Mouse (Mus musculus): Measurements from ENCODE around the gene Rcc2. TPM values are rescaled to one million over a fixed set of nuclear protein-coding genes. Genes with fewer than 3 reads are reported as not detected.

Rcc2 gene
- polyA plus RNA-seq, 1 experiment from 2014 or later, result 76.3 TPM

DNA sequence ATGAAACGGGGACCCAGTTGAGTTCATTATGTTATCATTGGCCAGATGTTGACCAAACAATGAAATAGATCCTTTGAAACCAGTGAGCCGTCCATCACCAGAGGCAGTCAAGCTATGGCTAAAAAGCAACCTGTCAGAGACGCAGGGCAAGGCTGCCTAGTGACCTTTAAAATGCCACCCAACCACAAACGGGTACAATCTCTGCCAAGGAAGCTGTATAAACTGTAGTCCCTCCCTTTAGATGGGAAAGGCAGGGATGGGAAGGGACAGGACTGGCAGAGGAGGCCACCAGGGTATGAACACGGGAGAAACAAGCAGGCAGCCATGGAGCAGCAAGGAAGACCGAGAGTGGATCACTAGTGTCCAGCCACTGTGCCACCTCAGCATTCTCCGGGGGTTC, 35.3 kb upstream of the Rcc2 start:
- Histone ChIP-seq H3K4me3 (ENCODE audit: low read depth, low read length) (no peak overlapping the region), H3K4me2 (ENCODE audit: low read depth) (no peak overlapping the region), H3K4me1 (ENCODE audit: control insufficient read depth, insufficient read depth, low read length) (peaks cover 7% of the 10 kb centered on the region), H3K27ac (ENCODE audit: low read depth, low read length) (no peak overlapping the region), H3K9ac (ENCODE audit: low read length) (no peak overlapping the region), H3K27me3 (ENCODE audit: control insufficient read depth, insufficient read depth, low read length) (no peaks in the 10 kb centered on the region), H3K36me3 (ENCODE audit: control insufficient read depth, insufficient read depth, low read length) (no peaks in the 10 kb centered on the region), H3K9me3 (ENCODE audit: control insufficient read depth, low read length) (no peaks in the 10 kb centered on the region)
- ATAC-seq (ENCODE audit: insufficient read depth, low FRiP score, low TSS enrichment) (no peak), DNase-seq (ENCODE audit: low spot score) (no peak)
- 73% methylated on average over 7 of the region's 7 CpGs for WGBS

GRCm38 (mm10) chr4:140665760-140666159, 34.6 kb upstream of the Rcc2 start, which contains the start of gene Arhgef10l:
Gene Arhgef10l (minus strand): TSS chr4:140666012.
- H3K4me1 ChIP-seq (ENCODE audit: control insufficient read depth, insufficient read depth, low read length), result peaks cover 7% of the 10 kb centered on the region

GRCm38 (mm10) chr4:140667802-140668201, 32.5 kb upstream of the Rcc2 start:
- no peak overlapping the region for H3K27ac ChIP-seq (ENCODE audit: low read depth, low read length)
- H3K9me3 ChIP-seq (ENCODE audit: control insufficient read depth, low read length), result no peaks in the 10 kb centered on the region
- no peaks in the 10 kb centered on the region for H3K27me3 ChIP-seq (ENCODE audit: control insufficient read depth, insufficient read depth, low read length)
- 88% methylated on average over 8 of the region's 8 CpGs for WGBS
- no peak overlapping the region for H3K9ac ChIP-seq (ENCODE audit: low read length)
- no peaks in the 10 kb centered on the region for H3K36me3 ChIP-seq (ENCODE audit: control insufficient read depth, insufficient read depth, low read length)
- H3K4me3 ChIP-seq (ENCODE audit: low read depth, low read length), result no peak overlapping the region
- peaks cover 3% of the 10 kb centered on the region; the same call in 1 of the 2 replicates for H3K4me1 ChIP-seq (ENCODE audit: control insufficient read depth, insufficient read depth, low read length)
- H3K4me2 ChIP-seq (ENCODE audit: low read depth), result no peak overlapping the region
- no peak for ATAC-seq (ENCODE audit: insufficient read depth, low FRiP score, low TSS enrichment)
- no peak for DNase-seq (ENCODE audit: low spot score)

More at GRCm38 (mm10) chr4:140665760-140666159, 34.6 kb upstream of the Rcc2 start, which contains the start of gene Arhgef10l:
- H3K27ac ChIP-seq (ENCODE audit: low read depth, low read length), result no peak within 1 kb of the TSS
- DNase-seq (ENCODE audit: low spot score), result no peak
- whole genome bisulfite sequencing, result 70% methylated on average over 11 of the region's 11 CpGs
- H3K4me3 ChIP-seq (ENCODE audit: low read depth, low read length), result no peak within 1 kb of the TSS
- H3K9ac ChIP-seq (ENCODE audit: low read length), result no peak within 1 kb of the TSS
- H3K36me3 ChIP-seq (ENCODE audit: control insufficient read depth, insufficient read depth, low read length), result no peaks in the 10 kb centered on the region
- no peaks in the 10 kb centered on the region for H3K9me3 ChIP-seq (ENCODE audit: control insufficient read depth, low read length)
- no peak within 1 kb of the TSS for H3K4me2 ChIP-seq (ENCODE audit: low read depth)
- H3K27me3 ChIP-seq (ENCODE audit: control insufficient read depth, insufficient read depth, low read length), result no peaks in the 10 kb centered on the region
- ATAC-seq (ENCODE audit: insufficient read depth, low FRiP score, low TSS enrichment), result no peak

GRCm38 (mm10) chr4:140673527-140674264, 26.6 kb upstream of the Rcc2 start:
- Histone ChIP-seq H3K27ac (ENCODE audit: low read depth, low read length) (no peak overlapping the region), H3K4me3 (ENCODE audit: low read depth, low read length) (no peak overlapping the region), H3K4me1 (ENCODE audit: control insufficient read depth, insufficient read depth, low read length) (0 out of 2 replicates have a peak, but pooled peaks cover 3% of the 10 kb centered on the region), H3K4me2 (ENCODE audit: low read depth) (no peak overlapping the region), H3K36me3 (ENCODE audit: control insufficient read depth, insufficient read depth, low read length) (no peaks in the 10 kb centered on the region), H3K27me3 (ENCODE audit: control insufficient read depth, insufficient read depth, low read length) (no peaks in the 10 kb centered on the region), H3K9ac (ENCODE audit: low read length) (no peak overlapping the region; the same call in 1 of the 2 replicates), H3K9me3 (ENCODE audit: control insufficient read depth, low read length) (no peaks in the 10 kb centered on the region)
- ATAC-seq (ENCODE audit: insufficient read depth, low FRiP score, low TSS enrichment) (peak; percentile 53; the same call in 1 of the 2 replicates), DNase-seq (ENCODE audit: low spot score) (no peak)
- 56% methylated on average over 12 of the region's 12 CpGs for WGBS

DNA sequence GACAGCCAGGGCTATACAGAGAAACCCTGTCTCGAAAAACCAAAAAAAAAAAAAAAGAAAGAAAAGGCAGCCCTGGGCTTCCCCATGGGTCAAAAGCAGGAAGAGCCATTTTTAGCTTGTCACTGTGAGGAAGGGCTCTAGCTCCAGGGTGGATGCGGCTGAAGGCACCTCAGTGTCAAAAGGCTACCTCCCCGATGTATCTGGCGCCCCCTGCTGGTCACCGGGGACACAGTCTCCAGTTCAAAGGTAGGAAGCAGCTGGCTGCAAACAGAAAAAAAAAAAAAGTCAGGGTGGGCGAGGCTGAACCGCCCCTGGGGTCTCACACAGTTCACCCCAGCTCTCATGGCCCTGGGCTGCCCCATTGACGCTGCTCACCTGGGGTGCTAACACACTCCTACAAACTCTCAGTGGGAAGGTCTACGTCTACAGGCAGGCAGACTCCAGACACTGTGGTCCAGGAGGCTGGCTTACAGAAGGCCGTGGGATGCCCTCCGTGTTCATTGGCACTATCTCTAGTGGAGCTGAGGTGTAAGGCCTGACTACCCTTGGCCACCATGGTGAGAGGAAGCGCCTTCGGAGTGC, 25.9 kb upstream of the Rcc2 start:
- 0 out of 2 replicates have a peak, but pooled peaks cover 3% of the 10 kb centered on the region for H3K4me1 ChIP-seq (ENCODE audit: control insufficient read depth, insufficient read depth, low read length)
- no peak overlapping the region for H3K4me3 ChIP-seq (ENCODE audit: low read depth, low read length)
- H3K36me3 ChIP-seq (ENCODE audit: control insufficient read depth, insufficient read depth, low read length), result no peaks in the 10 kb centered on the region
- H3K9me3 ChIP-seq (ENCODE audit: control insufficient read depth, low read length), result no peaks in the 10 kb centered on the region
- no peaks in the 10 kb centered on the region for H3K27me3 ChIP-seq (ENCODE audit: control insufficient read depth, insufficient read depth, low read length)
- H3K27ac ChIP-seq (ENCODE audit: low read depth, low read length), result no peak overlapping the region
- ATAC-seq (ENCODE audit: insufficient read depth, low FRiP score, low TSS enrichment) (0 out of 2 replicates have a peak, but pooled peaks have one; percentile 16), DNase-seq (ENCODE audit: low spot score) (peak; percentile 87)
- no peak overlapping the region for H3K4me2 ChIP-seq (ENCODE audit: low read depth)
- 32% methylated on average over 13 of the region's 13 CpGs for WGBS
- no peak overlapping the region for H3K9ac ChIP-seq (ENCODE audit: low read length)

GRCm38 (mm10) chr4:140679038-140679437, 21.3 kb upstream of the Rcc2 start:
- no peak overlapping the region for H3K9ac ChIP-seq (ENCODE audit: low read length)
- H3K4me3 ChIP-seq (ENCODE audit: low read depth, low read length), result no peak overlapping the region
- peaks cover 5% of the 10 kb centered on the region; the same call in 1 of the 2 replicates for H3K4me1 ChIP-seq (ENCODE audit: control insufficient read depth, insufficient read depth, low read length)
- peak; percentile 67 for DNase-seq (ENCODE audit: low spot score)
- no peaks in the 10 kb centered on the region for H3K27me3 ChIP-seq (ENCODE audit: control insufficient read depth, insufficient read depth, low read length)
- WGBS, result 15% methylated on average over 5 of the region's 5 CpGs
- no peak overlapping the region for H3K27ac ChIP-seq (ENCODE audit: low read depth, low read length)
- ATAC-seq (ENCODE audit: insufficient read depth, low FRiP score, low TSS enrichment), result no peak
- H3K4me2 ChIP-seq (ENCODE audit: low read depth), result no peak overlapping the region
- H3K36me3 ChIP-seq (ENCODE audit: control insufficient read depth, insufficient read depth, low read length), result no peaks in the 10 kb centered on the region
- H3K9me3 ChIP-seq (ENCODE audit: control insufficient read depth, low read length), result no peaks in the 10 kb centered on the region

DNA sequence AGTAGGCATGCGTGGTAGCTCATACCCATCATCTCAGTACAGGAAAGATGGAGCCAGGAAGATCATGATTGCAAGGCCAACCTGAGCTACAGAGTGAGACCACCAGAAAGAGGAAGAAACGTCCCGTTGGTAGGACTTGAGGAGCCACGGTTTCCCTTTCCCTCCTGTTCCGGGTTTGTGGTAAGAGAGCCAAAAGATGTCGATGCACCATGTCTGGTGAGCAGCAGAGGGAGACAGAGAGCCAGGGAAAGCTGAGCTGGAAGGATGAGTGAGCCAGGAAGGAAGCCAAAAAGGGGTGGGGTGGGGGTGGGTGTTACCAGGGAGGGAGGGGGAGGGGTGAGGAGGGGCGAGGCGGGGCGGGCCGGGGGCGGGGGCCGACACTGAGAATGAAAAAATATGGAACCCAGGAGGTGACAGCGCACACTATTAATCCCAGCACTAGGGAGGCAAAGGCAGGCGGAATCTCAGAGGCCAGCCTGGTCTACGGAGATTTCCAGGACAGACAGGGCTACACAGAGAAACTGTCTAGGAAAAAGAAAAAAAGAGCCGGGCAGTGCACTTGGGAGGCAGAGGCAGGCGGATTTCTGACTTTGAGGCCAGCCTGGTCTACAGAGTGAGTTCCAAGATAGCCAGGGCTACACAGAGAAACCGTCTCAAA, 20.5 kb upstream of the Rcc2 start:
- no peaks in the 10 kb centered on the region for H3K27me3 ChIP-seq (ENCODE audit: control insufficient read depth, insufficient read depth, low read length)
- DNase-seq (ENCODE audit: low spot score) (peak; percentile 70), ATAC-seq (ENCODE audit: insufficient read depth, low FRiP score, low TSS enrichment) (no peak)
- no peak overlapping the region for H3K4me3 ChIP-seq (ENCODE audit: low read depth, low read length)
- no peaks in the 10 kb centered on the region for H3K9me3 ChIP-seq (ENCODE audit: control insufficient read depth, low read length)
- no peaks in the 10 kb centered on the region for H3K36me3 ChIP-seq (ENCODE audit: control insufficient read depth, insufficient read depth, low read length)
- H3K27ac ChIP-seq (ENCODE audit: low read depth, low read length), result no peak overlapping the region
- WGBS, result 41% methylated on average over 12 of the region's 18 CpGs
- peaks cover 11% of the 10 kb centered on the region for H3K4me1 ChIP-seq (ENCODE audit: control insufficient read depth, insufficient read depth, low read length)
- H3K9ac ChIP-seq (ENCODE audit: low read length), result no peak overlapping the region
- H3K4me2 ChIP-seq (ENCODE audit: low read depth), result no peak overlapping the region

- Histone ChIP-seq H3K36me3 (ENCODE audit: control insufficient read depth, insufficient read depth, low read length) (no peaks in the 10 kb centered on the region), H3K4me3 (ENCODE audit: low read depth, low read length) (no peak overlapping the region), H3K9ac (ENCODE audit: low read length) (no peak overlapping the region), H3K27me3 (ENCODE audit: control insufficient read depth, insufficient read depth, low read length) (no peaks in the 10 kb centered on the region), H3K4me1 (ENCODE audit: control insufficient read depth, insufficient read depth, low read length) (peaks cover 14% of the 10 kb centered on the region), H3K9me3 (ENCODE audit: control insufficient read depth, low read length) (no peaks in the 10 kb centered on the region), H3K4me2 (ENCODE audit: low read depth) (no peak overlapping the region), H3K27ac (ENCODE audit: low read depth, low read length) (no peak overlapping the region)
- DNase-seq (ENCODE audit: low spot score), result no peak
- no peak for ATAC-seq (ENCODE audit: insufficient read depth, low FRiP score, low TSS enrichment)
- 68% methylated on average over 8 of the region's 8 CpGs for WGBS
Observed at GRCm38 (mm10) chr4:140680731-140681397, 19.5 kb upstream of the Rcc2 start.
